Mouse (Mus musculus) midbrain, embryonic 10.5 days (tissue): Measurements from ENCODE around the gene Elmod3. TPM values are rescaled to one million over a fixed set of nuclear protein-coding genes. Genes with fewer than 3 reads are reported as not detected.

Experiments used
- DNase-seq: peaks from one replicate; pipeline ENCODE4 v3.0.0-alpha.2; 2017; ENCODE audit warnings: low spot score
- H3K27ac ChIP-seq: fragments of 300-500 bp; sonication (generic); replicated peaks from 2 replicates; pipeline ENCODE4 v1.5.1; 2016; ENCODE audit warnings: mild to moderate bottlenecking
- H3K27me3 ChIP-seq: fragments of 300-500 bp; sonication (generic); 2 replicates; pipeline ENCODE4 v1.6.1; 2016; ENCODE audit warnings: low read depth, mild to moderate bottlenecking; ENCODE audit not compliant: poor library complexity, severe bottlenecking
- H3K36me3 ChIP-seq: fragments of 300-500 bp; sonication (generic); 2 replicates; pipeline ENCODE4 v1.6.1; 2016; ENCODE audit warnings: mild to moderate bottlenecking, moderate library complexity
- H3K4me1 ChIP-seq: fragments of 300-500 bp; sonication (generic); 2 replicates; pipeline ENCODE4 v1.6.1; 2016
- H3K4me3 ChIP-seq: fragments of 300-500 bp; sonication (generic); 2 replicates; pipeline ENCODE4 v1.5.1; 2016; ENCODE audit warnings: mild to moderate bottlenecking, moderate library complexity
- H3K9me3 ChIP-seq: fragments of 300-500 bp; sonication (generic); replicated peaks from 2 replicates; pipeline ENCODE4 v1.6.1; 2016; ENCODE audit warnings: mild to moderate bottlenecking
- WGBS: fragments of 180-500 bp; shearing (Covaris S2); methylation state at CpG from one replicate; pipeline ENCODE4 v1.1.7; 2016; 5-methylcytosine and 5-hydroxymethylcytosine counted together
- polyA plus RNA-seq: library from polyadenylated mRNA; unstranded; fragments of >200 nt; fragmentation: Nextera tagmentation; extraction: Ambion mirVana; gene quantifications from 2 replicates; pipeline ENCODE4 v1.2.1, GENCODE M21; 2016

Elmod3 gene
- polyA plus RNA-seq, 1 experiment from 2014 or later: 14.2 TPM

GRCm38 (mm10) chr6:72583211-72583839 is 14.9 kb downstream of the Elmod3 start:
- DNase-seq: no peak
- Histone ChIP-seq H3K27ac (no peak overlapping the region), H3K36me3 (peaks cover 6% of the 10 kb centered on the region; the same call in 1 of the 2 replicates), H3K27me3 (no peaks in the 10 kb centered on the region), H3K9me3 (no peaks in the 10 kb centered on the region), H3K4me1 (0 out of 2 replicates have a peak, but pooled peaks cover 6% of the 10 kb centered on the region), H3K4me3 (no peak overlapping the region)
- 90% methylated on average over 4 of the region's 4 CpGs for WGBS

- no peak overlapping the region for H3K27ac ChIP-seq
- no peaks in the 10 kb centered on the region for H3K9me3 ChIP-seq
- WGBS: 78% methylated on average over 11 of the region's 11 CpGs
- H3K27me3 ChIP-seq: no peaks in the 10 kb centered on the region
- H3K4me1 ChIP-seq: 0 out of 2 replicates have a peak, but pooled peaks cover 6% of the 10 kb centered on the region
- no peak for DNase-seq
- H3K4me3 ChIP-seq: no peak overlapping the region
- H3K36me3 ChIP-seq: peaks cover 6% of the 10 kb centered on the region; the same call in 1 of the 2 replicates
These were observed 16.4 kb downstream of the Elmod3 start for GRCm38 (mm10) chr6:72581625-72582382.

GRCm38 (mm10) chr6:72576041-72576440 is 22.2 kb downstream of the Elmod3 start:
- H3K9me3 ChIP-seq: no peaks in the 10 kb centered on the region
- 92% methylated on average over 3 of the region's 3 CpGs for WGBS
- H3K4me3 ChIP-seq: no peak overlapping the region
- H3K36me3 ChIP-seq: peaks cover 10% of the 10 kb centered on the region; the same call in 1 of the 2 replicates
- no peaks in the 10 kb centered on the region for H3K27me3 ChIP-seq
- no peak for DNase-seq
- H3K4me1 ChIP-seq: no peaks in the 10 kb centered on the region
- H3K27ac ChIP-seq: no peak overlapping the region

GRCm38 (mm10) chr6:72571826-72572225 is 26.4 kb downstream of the Elmod3 start:
- no peak overlapping the region for H3K27ac ChIP-seq
- 45% methylated on average over 3 of the region's 3 CpGs for WGBS
- H3K4me3 ChIP-seq: no peak overlapping the region
- H3K36me3 ChIP-seq: peaks cover 11% of the 10 kb centered on the region; the same call in 1 of the 2 replicates
- no peaks in the 10 kb centered on the region for H3K9me3 ChIP-seq
- no peaks in the 10 kb centered on the region for H3K27me3 ChIP-seq
- no peak for DNase-seq
- H3K4me1 ChIP-seq: no peaks in the 10 kb centered on the region

GRCm38 (mm10) chr6:72570644-72571397 is 27.4 kb downstream of the Elmod3 start:
- Histone ChIP-seq H3K4me1 (peaks cover 1% of the 10 kb centered on the region), H3K9me3 (no peaks in the 10 kb centered on the region), H3K36me3 (peaks cover 11% of the 10 kb centered on the region; the same call in 1 of the 2 replicates), H3K27me3 (no peaks in the 10 kb centered on the region), H3K4me3 (no peak overlapping the region), H3K27ac (no peak overlapping the region)
- WGBS: 90% methylated on average over 10 of the region's 10 CpGs
- DNase-seq: no peak

GRCm38 (mm10) chr6:72568736-72569135 is 29.5 kb downstream of the Elmod3 start:
- DNase-seq: no peak
- Histone ChIP-seq H3K27me3 (no peaks in the 10 kb centered on the region), H3K9me3 (no peaks in the 10 kb centered on the region), H3K27ac (no peak overlapping the region), H3K4me1 (peaks cover 6% of the 10 kb centered on the region), H3K4me3 (no peak overlapping the region), H3K36me3 (peaks cover 11% of the 10 kb centered on the region; the same call in 1 of the 2 replicates)
- 94% methylated on average over 10 of the region's 10 CpGs for WGBS

GRCm38 (mm10) chr6:72567508-72567907 is 30.7 kb downstream of the Elmod3 start:
- Histone ChIP-seq H3K27me3 (no peaks in the 10 kb centered on the region), H3K4me3 (no peak overlapping the region), H3K4me1 (peaks cover 11% of the 10 kb centered on the region), H3K27ac (no peak overlapping the region), H3K36me3 (peaks cover 7% of the 10 kb centered on the region; the same call in 1 of the 2 replicates), H3K9me3 (no peaks in the 10 kb centered on the region)
- WGBS: 93% methylated on average over 5 of the region's 5 CpGs
- no peak for DNase-seq

- WGBS: 4% methylated on average over 4 of the region's 4 CpGs
- no peaks in the 10 kb centered on the region for H3K27me3 ChIP-seq
- H3K27ac ChIP-seq: 0 out of 2 replicates have a peak overlapping the region, but pooled peaks have one; percentile 4
- H3K4me3 ChIP-seq: no peak overlapping the region
- H3K4me1 ChIP-seq: peaks cover 12% of the 10 kb centered on the region
- peak; percentile 84 for DNase-seq
- no peaks in the 10 kb centered on the region for H3K9me3 ChIP-seq
- peaks cover 7% of the 10 kb centered on the region; the same call in 1 of the 2 replicates for H3K36me3 ChIP-seq
These were observed 32.2 kb downstream of the Elmod3 start for GRCm38 (mm10) chr6:72566044-72566443.

GRCm38 (mm10) chr6:72565506-72565905 is 32.7 kb downstream of the Elmod3 start:
- H3K27ac ChIP-seq: 0 out of 2 replicates have a peak overlapping the region, but pooled peaks have one; percentile 4
- H3K4me3 ChIP-seq: no peak overlapping the region
- peaks cover 7% of the 10 kb centered on the region; the same call in 1 of the 2 replicates for H3K36me3 ChIP-seq
- H3K4me1 ChIP-seq: peaks cover 12% of the 10 kb centered on the region
- H3K9me3 ChIP-seq: no peaks in the 10 kb centered on the region
- H3K27me3 ChIP-seq: no peaks in the 10 kb centered on the region
- DNase-seq: no peak
- 70% methylated on average over 7 of the region's 7 CpGs for WGBS

GRCm38 (mm10) chr6:72562894-72563293 is 35.3 kb downstream of the Elmod3 start:
- 81% methylated on average over 5 of the region's 5 CpGs for WGBS
- H3K4me3 ChIP-seq: no peak overlapping the region
- no peaks in the 10 kb centered on the region for H3K9me3 ChIP-seq
- H3K27ac ChIP-seq: no peak overlapping the region
- peaks cover 12% of the 10 kb centered on the region for H3K4me1 ChIP-seq
- peaks cover 5% of the 10 kb centered on the region; the same call in 1 of the 2 replicates for H3K36me3 ChIP-seq
- no peaks in the 10 kb centered on the region for H3K27me3 ChIP-seq
- no peak for DNase-seq

GRCm38 (mm10) chr6:72562486-72562885 is 35.7 kb downstream of the Elmod3 start:
- Histone ChIP-seq H3K4me3 (no peak overlapping the region), H3K36me3 (peaks cover under 1% of the 10 kb centered on the region; the same call in 1 of the 2 replicates), H3K9me3 (no peaks in the 10 kb centered on the region), H3K4me1 (peaks cover 12% of the 10 kb centered on the region), H3K27me3 (no peaks in the 10 kb centered on the region), H3K27ac (no peak overlapping the region)
- no peak for DNase-seq
- 59% methylated on average over 6 of the region's 6 CpGs for WGBS

GRCm38 (mm10) chr6:72560801-72561200 is 37.4 kb downstream of the Elmod3 start:
- peaks cover 10% of the 10 kb centered on the region for H3K4me1 ChIP-seq

More at GRCm38 (mm10) chr6:72560801-72561200, 37.4 kb downstream of the Elmod3 start:
- Histone ChIP-seq H3K36me3 (no peaks in the 10 kb centered on the region), H3K27ac (no peak overlapping the region), H3K4me3 (no peak overlapping the region), H3K9me3 (no peaks in the 10 kb centered on the region), H3K27me3 (no peaks in the 10 kb centered on the region)
- WGBS: 83% methylated on average over 8 of the region's 8 CpGs
- no peak for DNase-seq
